9 mouse cellular contexts compared by ENCODE assay signal in the genomic region with DNA sequence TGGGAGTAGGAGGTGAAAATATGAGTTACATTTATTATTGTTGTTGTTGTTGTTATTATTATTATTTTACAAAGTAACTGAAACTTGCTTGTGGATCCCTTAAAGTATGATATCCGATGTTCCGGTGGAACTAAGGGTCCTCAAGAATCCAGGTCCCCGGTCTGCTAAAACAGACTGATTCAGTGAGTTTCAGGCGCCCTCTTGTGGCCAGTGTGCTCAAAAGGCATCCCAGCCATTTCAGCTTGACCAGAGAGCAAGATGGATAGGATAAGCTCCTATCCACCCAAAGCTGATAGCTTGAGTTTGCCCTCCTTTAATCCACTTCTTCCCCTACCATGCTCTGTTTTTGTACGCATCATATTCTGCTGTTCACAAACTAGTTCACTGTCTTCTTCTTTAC. TPM values are rescaled to one million over a fixed set of nuclear protein-coding genes. Genes with fewer than 3 reads are reported as not detected.
DNase-seq lines count a peak whose midpoint lies in the region; ATAC-seq and TF ChIP-seq lines count a peak whose summit lies in the region.
"Had no signal": no experiment of that assay in that cellular context is flagged by ENCODE, and none has a peak within 500 bp of the region (broad histone marks: within the 10 kb centered on the region; RNA-seq: fewer than 3 reads in every experiment).

No protein-coding gene starts in this region.

- H3K9me3 ChIP-seq in kidney, embryonic 15.5 days (replicated peaks), result no peaks in the 10 kb centered on the region
- H3K9me3 ChIP-seq in limb, embryonic 14.5 days (ENCODE audit: control insufficient read depth, low read length), result no peaks in the 10 kb centered on the region

- no peaks in the 10 kb centered on the region for H3K27me3 ChIP-seq in kidney, embryonic 15.5 days
- no peaks in the 10 kb centered on the region for H3K27me3 ChIP-seq in limb, embryonic 14.5 days (ENCODE audit: control insufficient read depth, insufficient read depth, low read length)

- no peaks in the 10 kb centered on the region for H3K4me1 ChIP-seq in kidney, embryonic 15.5 days
- no peaks in the 10 kb centered on the region for H3K4me1 ChIP-seq in embryonic fibroblast, embryonic 13.5 days (ENCODE audit: control insufficient read depth, insufficient read depth, low read length)
- no peaks in the 10 kb centered on the region for H3K4me1 ChIP-seq in limb, embryonic 14.5 days (ENCODE audit: control insufficient read depth, insufficient read depth, low read length)

- no peak for TF ChIP-seq POLR2A in embryonic fibroblast, embryonic 13.5 days (IDR thresholded peaks at IDR 0.05; ENCODE audit: low read depth, low read length)
- TF ChIP-seq POLR2A in limb, embryonic 14.5 days (IDR thresholded peaks at IDR 0.05; ENCODE audit: borderline replicate concordance, extremely low read depth, insufficient read depth, insufficient read length), result no peak

- H3K4me3 ChIP-seq in kidney, embryonic 15.5 days (replicated peaks), result no peak overlapping the region
- H3K4me3 ChIP-seq in embryonic fibroblast, embryonic 13.5 days (ENCODE audit: insufficient read depth, low read length), result no peak overlapping the region
- no peak overlapping the region for H3K4me3 ChIP-seq in limb, embryonic 14.5 days (replicated peaks; ENCODE audit: low read length)
- H3K4me3 ChIP-seq: erythroblast, embryonic 14.5 days had no signal

- H3K9ac ChIP-seq in kidney, embryonic 15.5 days, result no peak overlapping the region
- H3K9ac ChIP-seq in limb, embryonic 14.5 days (ENCODE audit: low read depth, low read length, severe bottlenecking), result no peak overlapping the region

- peak; percentile 73; the same call in 1 of the 2 replicates for TF ChIP-seq CTCF in embryonic fibroblast, embryonic 13.5 days (IDR thresholded peaks at IDR 0.05; ENCODE audit: borderline replicate concordance, insufficient read depth, low read length)

- DNase-seq in kidney, adult 11 months, result peak; percentile 24
- peak; percentile 20 to 53 for DNase-seq in adrenal gland, postnatal 4 days (ENCODE audit: low spot score in 2 of 2)
- peak; percentile 24 to 71 for DNase-seq in kidney, adult 8-10 months
- peak; percentile 89 for DNase-seq in limb, embryonic 14.5 days (ENCODE audit: low spot score)
- DNase-seq in ovary, postnatal 14 days (ENCODE audit: low spot score), result peak; percentile 50
- DNase-seq in thymus, postnatal 14 days, result peak; percentile 74

- H3K27ac ChIP-seq in kidney, embryonic 15.5 days, result no peak overlapping the region
- H3K27ac ChIP-seq in embryonic fibroblast, embryonic 13.5 days (ENCODE audit: insufficient read depth, low read length), result no peak overlapping the region
- no peak overlapping the region for H3K27ac ChIP-seq in limb, embryonic 14.5 days (replicated peaks; ENCODE audit: low read depth, low read length)

- H3K36me3 ChIP-seq in kidney, embryonic 15.5 days, result no peaks in the 10 kb centered on the region
- no peaks in the 10 kb centered on the region for H3K36me3 ChIP-seq in limb, embryonic 14.5 days (ENCODE audit: control insufficient read depth, insufficient read depth, low read length)

- ATAC-seq in kidney, embryonic 15.5 days (replicated peaks; ENCODE audit: low FRiP score), result no peak; the same call in 1 of the 2 replicates
- ATAC-seq in limb, embryonic 14.5 days (ENCODE audit: low FRiP score, low read depth), result no peak

- WGBS in kidney, embryonic 15.5 days, result 7% methylated on average over 5 of the region's 5 CpGs
- WGBS in limb, embryonic 14.5 days, result 9% methylated on average over 5 of the region's 5 CpGs

- H3K4me2 ChIP-seq in kidney, embryonic 15.5 days, result no peak overlapping the region
- H3K4me2 ChIP-seq in limb, embryonic 14.5 days (replicated peaks; ENCODE audit: low read depth, low read length, severe bottlenecking), result no peak overlapping the region

RNA-seq across cellular contexts. Expression of gene Cdca7l, which starts 35.0 kb away (rescaled TPM):
- 56.0 and 60.6 TPM in 2 replicates for polyA plus RNA-seq in kidney, embryonic 15.5 days (2015; fragmentation: Nextera tagmentation; extraction: Ambion mirVana)
- 10 to 100 TPM; 20.2 to 21.8 TPM for total RNA-seq in adrenal gland, postnatal 4 days (2021)
- polyA plus RNA-seq in embryonic fibroblast, embryonic 13.5 days (2011; ENCODE audit: insufficient read length, low read depth, missing spikeins), result 7.1 and 12.4 TPM in 2 replicates
- 16.3 and 24.0 TPM in 2 replicates for polyA plus RNA-seq in limb, embryonic 14.5 days (2012; rRNA removed)
- polyA plus RNA-seq in limb, embryonic 14.5 days (2014; fragmentation: Nextera tagmentation; extraction: Ambion mirVana), result 35.9 and 37.7 TPM in 2 replicates

Comparison
In these comparisons a context has a peak if more than half of its experiments do, and no peak if none do; other contexts are left out.
1. DNase-seq: peak in every context shown above with its lines; median percentile 89 in limb, embryonic 14.5 days; 74 in thymus, postnatal 14 days; 50 in ovary, postnatal 14 days; 48 in kidney, adult 8-10 months; 36 in adrenal gland, postnatal 4 days; 24 in kidney, adult 11 months.